18 mouse cellular contexts compared by ENCODE assay signal in genomic region chr3:86723415-86724298, GRCm38 (mm10).
DNase-seq lines count a peak whose midpoint lies in the region; ATAC-seq lines count a peak whose summit lies in the region.
"Had no signal": no experiment of that assay in that cellular context is flagged by ENCODE, and none has a peak within 500 bp of the region (broad histone marks: within the 10 kb centered on the region; RNA-seq: fewer than 3 reads in every experiment).

No protein-coding gene starts in this region.

- H3K27me3 ChIP-seq in heart, embryonic 13.5 days (replicated peaks) = no peaks in the 10 kb centered on the region
- no peaks in the 10 kb centered on the region for H3K27me3 ChIP-seq in neural tube, embryonic 15.5 days (replicated peaks)
- no peaks in the 10 kb centered on the region for H3K27me3 ChIP-seq in limb, embryonic 11.5 days (ENCODE audit: control insufficient read depth, insufficient read depth, low read length)
- peaks cover 2% of the 10 kb centered on the region; the same call in 1 of the 2 replicates for H3K27me3 ChIP-seq in forebrain, embryonic 16.5 days (replicated peaks; ENCODE audit: control insufficient read depth, insufficient read depth, low read length)
- H3K27me3 ChIP-seq: lung, embryonic 15.5 days had no signal

- H3K4me1 ChIP-seq in heart, embryonic 13.5 days = peaks cover 24% of the 10 kb centered on the region
- H3K4me1 ChIP-seq in neural tube, embryonic 15.5 days = peaks cover 11% of the 10 kb centered on the region; the same call in 1 of the 2 replicates
- H3K4me1 ChIP-seq in limb, embryonic 11.5 days (ENCODE audit: control insufficient read depth, insufficient read depth, low read length) = peaks cover 13% of the 10 kb centered on the region; the same call in 1 of the 2 replicates
- 0 out of 2 replicates have a peak, but pooled peaks cover 3% of the 10 kb centered on the region for H3K4me1 ChIP-seq in forebrain, embryonic 16.5 days (replicated peaks; ENCODE audit: control insufficient read depth, insufficient read depth, low read length)
- H3K4me1 ChIP-seq: forebrain, embryonic 13.5 days had no signal

- H3K9ac ChIP-seq in heart, embryonic 13.5 days = no peak overlapping the region
- H3K9ac ChIP-seq in neural tube, embryonic 15.5 days (replicated peaks) = no peak overlapping the region
- H3K9ac ChIP-seq in limb, embryonic 11.5 days (ENCODE audit: low read length) = no peak overlapping the region
- no peak overlapping the region for H3K9ac ChIP-seq in forebrain, embryonic 16.5 days (replicated peaks; ENCODE audit: low read depth, low read length)
- H3K9ac ChIP-seq: forebrain, embryonic 13.5 days; lung, embryonic 15.5 days had no signal

- no peak for DNase-seq in heart, adult 8-10 months (ENCODE audit: low spot score)
- DNase-seq in neural tube, embryonic 10.5 days (ENCODE audit: extremely low spot score, low spot score) = no peak
- DNase-seq in limb, embryonic 11.5 days (ENCODE audit: low spot score) = no peak
- DNase-seq in testis, postnatal 14 days (ENCODE audit: low spot score) = no peak
- DNase-seq in kidney, postnatal 36 days = no peak
- DNase-seq: cerebellum, adult 11-12 months; gastrocnemius, postnatal 14 days; heart, postnatal 36 days; kidney, adult 18-20 months; layer of hippocampus, adult 9-11 months; liver; thymus, postnatal 36 days had no signal

- ATAC-seq in heart, embryonic 13.5 days (ENCODE audit: extremely low read depth, insufficient number of reproducible peaks, low FRiP score, low TSS enrichment) = no peak
- ATAC-seq in neural tube, embryonic 15.5 days (ENCODE audit: low FRiP score) = no peak
- no peak for ATAC-seq in limb, embryonic 11.5 days (ENCODE audit: insufficient number of reproducible peaks, low FRiP score, low TSS enrichment, low read depth)
- no peak for ATAC-seq in forebrain, embryonic 16.5 days
- ATAC-seq: activated CD4-positive, CD25-positive, alpha-beta regulatory T cell, adult 4 months; forebrain, embryonic 13.5 days had no signal

- H3K9me3 ChIP-seq in heart, embryonic 13.5 days = no peaks in the 10 kb centered on the region
- no peaks in the 10 kb centered on the region for H3K9me3 ChIP-seq in neural tube, embryonic 15.5 days (replicated peaks)
- no peaks in the 10 kb centered on the region for H3K9me3 ChIP-seq in limb, embryonic 11.5 days (ENCODE audit: control insufficient read depth, low read length)
- H3K9me3 ChIP-seq in forebrain, embryonic 16.5 days (ENCODE audit: control insufficient read depth, low read length) = no peaks in the 10 kb centered on the region
- H3K9me3 ChIP-seq: forebrain, embryonic 13.5 days; lung, embryonic 15.5 days had no signal

- no peaks in the 10 kb centered on the region for H3K36me3 ChIP-seq in heart, embryonic 13.5 days
- H3K36me3 ChIP-seq in neural tube, embryonic 15.5 days = no peaks in the 10 kb centered on the region
- H3K36me3 ChIP-seq in limb, embryonic 11.5 days (ENCODE audit: control insufficient read depth, insufficient read depth, low read length) = no peaks in the 10 kb centered on the region
- H3K36me3 ChIP-seq in forebrain, embryonic 16.5 days (ENCODE audit: control insufficient read depth, insufficient read depth) = no peaks in the 10 kb centered on the region
- H3K36me3 ChIP-seq: lung, embryonic 15.5 days had no signal

- 15% methylated on average over 9 of the region's 9 CpGs for WGBS in heart, embryonic 13.5 days
- WGBS in neural tube, embryonic 15.5 days = 25% methylated on average over 9 of the region's 9 CpGs
- 24% methylated on average over 9 of the region's 9 CpGs for WGBS in limb, embryonic 11.5 days
- WGBS in forebrain, embryonic 16.5 days = 39% methylated on average over 9 of the region's 9 CpGs

- no peak overlapping the region for H3K4me3 ChIP-seq in heart, embryonic 13.5 days
- no peak overlapping the region for H3K4me3 ChIP-seq in neural tube, embryonic 15.5 days (replicated peaks)
- H3K4me3 ChIP-seq in limb, embryonic 11.5 days (ENCODE audit: low read depth, low read length) = no peak overlapping the region
- no peak overlapping the region for H3K4me3 ChIP-seq in forebrain, embryonic 16.5 days (replicated peaks; ENCODE audit: low read length)
- H3K4me3 ChIP-seq: forebrain, embryonic 13.5 days; lung, embryonic 15.5 days had no signal

- peak overlapping the region; percentile 28 for H3K4me2 ChIP-seq in heart, embryonic 13.5 days
- no peak overlapping the region for H3K4me2 ChIP-seq in neural tube, embryonic 15.5 days
- no peak overlapping the region for H3K4me2 ChIP-seq in limb, embryonic 11.5 days (ENCODE audit: low read depth, severe bottlenecking)
- H3K4me2 ChIP-seq in forebrain, embryonic 16.5 days (ENCODE audit: low read length) = no peak overlapping the region
- H3K4me2 ChIP-seq: forebrain, embryonic 13.5 days; lung, embryonic 15.5 days had no signal

- no peak overlapping the region; the same call in 1 of the 2 replicates for H3K27ac ChIP-seq in heart, embryonic 13.5 days (replicated peaks)
- H3K27ac ChIP-seq in neural tube, embryonic 15.5 days (replicated peaks) = 0 out of 2 replicates have a peak overlapping the region, but pooled peaks have one; percentile 18
- peak overlapping the region; percentile 59; the same call in 1 of the 2 replicates for H3K27ac ChIP-seq in limb, embryonic 11.5 days (replicated peaks; ENCODE audit: low read depth, low read length)
- no peak overlapping the region for H3K27ac ChIP-seq in forebrain, embryonic 16.5 days (ENCODE audit: low read length)
- H3K27ac ChIP-seq: forebrain, embryonic 13.5 days; lung, embryonic 15.5 days had no signal

Comparison
In these comparisons a context has a peak if more than half of its experiments do, and no peak if none do; other contexts are left out.
1. H3K27ac ChIP-seq: peak in neural tube, embryonic 15.5 days (single experiment) and limb, embryonic 11.5 days (single experiment); none in heart, embryonic 13.5 days (single experiment) and forebrain, embryonic 16.5 days (single experiment).